Mouse (Mus musculus) limb, embryonic 10.5 days (tissue): ENCODE measurements around the gene Acvr1b. TPM values are rescaled to one million over a fixed set of nuclear protein-coding genes. Genes with fewer than 3 reads are reported as not detected.

Experiments used
- DNase-seq: peaks from one replicate; pipeline ENCODE4 v3.0.0-alpha.2; 2017; ENCODE audit warnings: low spot score
- H3K27ac ChIP-seq: fragments of 300-500 bp; sonication (generic); 2 replicates; pipeline ENCODE4 v1.5.1; 2016; ENCODE audit warnings: mild to moderate bottlenecking
- H3K27me3 ChIP-seq: fragments of 300-500 bp; sonication (generic); 2 replicates; pipeline ENCODE4 v1.6.1; 2016; ENCODE audit warnings: low read depth, mild to moderate bottlenecking; ENCODE audit not compliant: poor library complexity, severe bottlenecking
- H3K36me3 ChIP-seq: fragments of 300-500 bp; sonication (generic); 2 replicates; pipeline ENCODE4 v1.6.1; 2016; ENCODE audit warnings: mild to moderate bottlenecking, moderate library complexity
- H3K4me1 ChIP-seq: fragments of 300-500 bp; sonication (generic); 2 replicates; pipeline ENCODE4 v1.6.1; 2016
- H3K4me3 ChIP-seq: fragments of 300-500 bp; sonication (generic); 2 replicates; pipeline ENCODE4 v1.5.1; 2016; ENCODE audit warnings: mild to moderate bottlenecking, moderate library complexity
- H3K9me3 ChIP-seq: fragments of 300-500 bp; sonication (generic); replicated peaks from 2 replicates; pipeline ENCODE4 v1.6.1; 2016; ENCODE audit warnings: mild to moderate bottlenecking
- WGBS: fragments of 180-500 bp; shearing (Covaris S2); methylation state at CpG from one replicate; pipeline ENCODE4 v1.1.7; 2016; 5-methylcytosine and 5-hydroxymethylcytosine counted together
- polyA plus RNA-seq: library from polyadenylated mRNA; unstranded; fragments of >200 nt; fragmentation: Nextera tagmentation; extraction: Ambion mirVana; gene quantifications from 2 replicates; pipeline ENCODE4 v1.2.1, GENCODE M21; 2016

Gene Acvr1b
- polyA plus RNA-seq, 1 experiment from 2014 or later = 5.7 TPM

- H3K27ac ChIP-seq = peak overlapping the region; percentile 74
- H3K4me1 ChIP-seq = peaks cover 61% of the 10 kb centered on the region
- 12% methylated on average over 12 of the region's 12 CpGs for WGBS
- peaks cover 3% of the 10 kb centered on the region; the same call in 1 of the 2 replicates for H3K27me3 ChIP-seq
- no peak for DNase-seq
- no peaks in the 10 kb centered on the region for H3K9me3 ChIP-seq
- H3K36me3 ChIP-seq = peaks cover 5% of the 10 kb centered on the region; the same call in 1 of the 2 replicates
- no peak overlapping the region for H3K4me3 ChIP-seq
Observed at GRCm38 (mm10) chr15:101139885-101140284, 34.0 kb upstream of the Acvr1b start.

DNA sequence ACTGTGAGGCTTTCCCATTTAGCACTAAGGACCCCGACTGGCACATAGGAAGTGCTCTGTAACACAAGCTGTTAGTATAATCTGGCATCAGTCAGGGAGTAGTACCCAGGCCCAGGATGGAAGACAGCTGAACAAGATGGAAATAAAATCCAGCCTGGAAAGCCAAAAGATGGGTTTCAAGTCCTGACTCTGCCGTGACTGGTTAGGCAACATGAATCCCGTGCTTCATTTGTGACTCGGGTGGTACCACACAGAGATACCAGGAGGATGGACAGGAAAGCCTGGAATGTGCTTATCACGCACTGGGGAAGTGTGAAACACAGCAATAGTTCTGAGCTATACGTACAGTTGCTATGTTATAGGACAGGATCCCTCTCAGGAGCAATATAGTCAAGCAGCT is 33.3 kb upstream of the Acvr1b start:
- Histone ChIP-seq H3K36me3 (peaks cover 5% of the 10 kb centered on the region; the same call in 1 of the 2 replicates), H3K27me3 (peaks cover 3% of the 10 kb centered on the region; the same call in 1 of the 2 replicates), H3K4me1 (peaks cover 61% of the 10 kb centered on the region), H3K4me3 (no peak overlapping the region), H3K9me3 (no peaks in the 10 kb centered on the region), H3K27ac (peak overlapping the region; percentile 74)
- no peak for DNase-seq
- WGBS = 64% methylated on average over 6 of the region's 6 CpGs

GRCm38 (mm10) chr15:101141061-101141541 is 32.8 kb upstream of the Acvr1b start:
- WGBS = 3% methylated on average over 14 of the region's 14 CpGs
- no peaks in the 10 kb centered on the region for H3K9me3 ChIP-seq
- peaks cover 5% of the 10 kb centered on the region; the same call in 1 of the 2 replicates for H3K36me3 ChIP-seq
- DNase-seq = peak; percentile 86
- H3K4me3 ChIP-seq = no peak overlapping the region
- peaks cover 3% of the 10 kb centered on the region; the same call in 1 of the 2 replicates for H3K27me3 ChIP-seq
- H3K27ac ChIP-seq = peak overlapping the region; percentile 74; the same call in 1 of the 2 replicates
- H3K4me1 ChIP-seq = peaks cover 64% of the 10 kb centered on the region

DNA sequence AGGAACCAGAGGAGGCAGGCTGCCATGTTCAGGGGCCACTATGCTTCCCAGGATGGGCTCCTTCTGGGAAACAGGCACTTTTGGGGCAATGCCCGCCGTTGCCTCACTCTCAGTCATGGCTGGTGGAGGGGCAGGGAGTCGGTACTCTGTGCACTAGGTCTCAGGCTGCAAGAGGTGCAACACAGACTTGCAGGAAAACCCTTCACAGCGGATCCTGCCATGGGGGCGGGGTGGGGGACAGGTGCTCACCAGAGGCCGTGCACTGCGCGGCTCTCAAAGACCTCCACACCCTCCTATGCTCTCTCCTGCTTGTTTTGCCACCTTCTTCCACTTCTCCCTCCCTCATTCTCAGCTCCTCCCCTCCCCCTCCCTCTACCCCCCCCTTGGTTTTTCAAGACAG is 31.2 kb upstream of the Acvr1b start:
- H3K36me3 ChIP-seq = no peaks in the 10 kb centered on the region
- peak overlapping the region; percentile 73 for H3K27ac ChIP-seq
- DNase-seq = no peak
- H3K4me3 ChIP-seq = no peak overlapping the region
- H3K9me3 ChIP-seq = no peaks in the 10 kb centered on the region
- peaks cover 76% of the 10 kb centered on the region for H3K4me1 ChIP-seq
- 44% methylated on average over 8 of the region's 8 CpGs for WGBS
- H3K27me3 ChIP-seq = peaks cover 3% of the 10 kb centered on the region; the same call in 1 of the 2 replicates

DNA sequence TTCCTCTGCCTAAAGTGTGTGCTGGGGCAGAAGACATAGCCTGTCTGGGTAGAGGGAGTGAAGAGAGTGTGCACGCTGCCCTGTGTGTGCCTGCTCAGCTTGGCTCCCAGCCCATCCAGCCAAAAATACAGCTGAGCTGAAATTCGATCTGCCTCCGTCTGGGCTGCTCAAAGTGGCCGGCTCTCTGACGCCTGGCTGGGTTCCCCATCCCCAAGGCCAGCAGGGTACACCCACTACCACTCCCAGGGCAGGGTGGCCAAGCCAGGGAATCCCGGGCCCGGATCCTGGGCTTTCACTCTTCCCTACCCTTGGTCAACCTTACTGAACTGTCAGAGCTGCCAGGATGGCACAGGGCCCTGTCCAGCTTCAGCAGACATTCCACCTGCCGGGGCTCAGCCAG is 30.4 kb upstream of the Acvr1b start:
- peak; percentile 68 for DNase-seq
- Histone ChIP-seq H3K9me3 (no peaks in the 10 kb centered on the region), H3K4me1 (peaks cover 84% of the 10 kb centered on the region), H3K4me3 (peak overlapping the region; percentile 29), H3K27me3 (peaks cover 3% of the 10 kb centered on the region; the same call in 1 of the 2 replicates), H3K27ac (peak overlapping the region; percentile 73), H3K36me3 (no peaks in the 10 kb centered on the region)
- 18% methylated on average over 8 of the region's 8 CpGs for WGBS

DNA sequence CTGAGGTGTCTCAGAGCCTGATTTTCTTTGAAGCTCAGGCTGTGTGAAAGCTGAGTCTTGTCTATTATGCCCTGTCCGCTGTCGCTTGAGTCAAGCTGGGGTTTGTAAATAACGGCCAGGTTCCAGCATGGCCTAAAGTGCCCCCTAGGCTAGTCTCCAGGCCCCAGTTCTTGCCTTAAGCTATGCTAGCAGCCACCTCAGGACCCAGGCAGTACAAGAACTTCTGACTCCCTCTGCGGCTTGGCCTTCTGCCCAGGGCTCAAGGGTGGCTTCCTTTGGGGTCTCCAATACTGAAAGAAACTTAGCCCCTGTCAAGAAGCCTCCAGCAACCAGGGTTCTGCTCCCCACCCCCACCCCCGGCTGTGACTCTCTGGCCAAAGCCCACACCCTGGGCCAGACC is 29.7 kb upstream of the Acvr1b start:
- H3K9me3 ChIP-seq = no peaks in the 10 kb centered on the region
- H3K27ac ChIP-seq = peak overlapping the region; percentile 73
- 78% methylated on average over 5 of the region's 5 CpGs for WGBS
- peaks cover 3% of the 10 kb centered on the region; the same call in 1 of the 2 replicates for H3K27me3 ChIP-seq
- H3K4me3 ChIP-seq = no peak overlapping the region
- DNase-seq = no peak
- peaks cover 82% of the 10 kb centered on the region for H3K4me1 ChIP-seq
- no peaks in the 10 kb centered on the region for H3K36me3 ChIP-seq

- Histone ChIP-seq H3K4me3 (no peak overlapping the region), H3K9me3 (no peaks in the 10 kb centered on the region), H3K4me1 (peaks cover 76% of the 10 kb centered on the region), H3K27ac (peak overlapping the region; percentile 73; the same call in 1 of the 2 replicates), H3K36me3 (no peaks in the 10 kb centered on the region), H3K27me3 (no peaks in the 10 kb centered on the region)
- DNase-seq = no peak
- 85% methylated on average over 8 of the region's 8 CpGs for WGBS
Observed at GRCm38 (mm10) chr15:101144779-101145178, 29.1 kb upstream of the Acvr1b start.

DNA sequence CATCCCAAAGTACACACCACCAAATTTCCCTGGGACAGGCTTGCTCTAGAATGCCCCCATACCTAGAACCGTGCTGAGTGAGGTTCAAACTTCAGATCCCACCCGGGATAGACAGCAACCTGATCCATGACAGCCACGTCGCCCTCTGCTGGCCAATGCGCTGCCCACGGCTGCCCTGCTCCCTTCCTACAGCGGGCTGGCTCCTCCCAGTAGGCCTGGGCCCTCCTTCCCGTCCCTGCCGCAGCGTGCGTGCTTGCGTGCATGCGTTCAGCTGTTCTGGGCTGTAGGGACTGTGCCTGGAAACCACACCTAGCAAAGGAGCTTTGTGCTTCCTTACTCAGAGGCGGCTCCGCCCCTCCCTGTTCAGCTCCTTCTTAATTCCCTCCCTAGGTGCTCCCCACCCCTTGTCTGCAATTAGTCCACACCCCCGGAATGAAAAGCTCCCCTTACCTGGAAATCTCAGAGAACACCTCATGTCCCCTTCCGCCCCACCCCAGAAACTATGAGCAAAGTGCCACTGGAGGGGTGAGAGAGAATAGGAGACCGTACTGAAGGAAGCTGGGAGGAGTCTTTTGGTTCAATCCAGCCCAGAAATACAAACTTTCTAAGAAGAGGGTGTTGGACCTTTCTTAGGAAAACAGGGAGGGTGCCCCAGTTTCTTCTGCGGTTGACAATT is 28.3 kb upstream of the Acvr1b start:
- 11% methylated on average over 19 of the region's 19 CpGs for WGBS
- peak overlapping the region; percentile 85 for H3K27ac ChIP-seq
- peak overlapping the region; percentile 37 for H3K4me3 ChIP-seq
- H3K4me1 ChIP-seq = peaks cover 68% of the 10 kb centered on the region
- no peaks in the 10 kb centered on the region for H3K36me3 ChIP-seq
- peak; percentile 97 for DNase-seq
- H3K27me3 ChIP-seq = no peaks in the 10 kb centered on the region
- no peaks in the 10 kb centered on the region for H3K9me3 ChIP-seq

- peak overlapping the region; percentile 85 for H3K27ac ChIP-seq
- peaks cover 60% of the 10 kb centered on the region for H3K4me1 ChIP-seq
- 72% methylated on average over 15 of the region's 15 CpGs for WGBS
- no peak for DNase-seq
- H3K27me3 ChIP-seq = no peaks in the 10 kb centered on the region
- H3K9me3 ChIP-seq = no peaks in the 10 kb centered on the region
- peak overlapping the region; percentile 37; the same call in 1 of the 2 replicates for H3K4me3 ChIP-seq
- H3K36me3 ChIP-seq = no peaks in the 10 kb centered on the region
Observed at GRCm38 (mm10) chr15:101146100-101146965, 27.5 kb upstream of the Acvr1b start.

DNA sequence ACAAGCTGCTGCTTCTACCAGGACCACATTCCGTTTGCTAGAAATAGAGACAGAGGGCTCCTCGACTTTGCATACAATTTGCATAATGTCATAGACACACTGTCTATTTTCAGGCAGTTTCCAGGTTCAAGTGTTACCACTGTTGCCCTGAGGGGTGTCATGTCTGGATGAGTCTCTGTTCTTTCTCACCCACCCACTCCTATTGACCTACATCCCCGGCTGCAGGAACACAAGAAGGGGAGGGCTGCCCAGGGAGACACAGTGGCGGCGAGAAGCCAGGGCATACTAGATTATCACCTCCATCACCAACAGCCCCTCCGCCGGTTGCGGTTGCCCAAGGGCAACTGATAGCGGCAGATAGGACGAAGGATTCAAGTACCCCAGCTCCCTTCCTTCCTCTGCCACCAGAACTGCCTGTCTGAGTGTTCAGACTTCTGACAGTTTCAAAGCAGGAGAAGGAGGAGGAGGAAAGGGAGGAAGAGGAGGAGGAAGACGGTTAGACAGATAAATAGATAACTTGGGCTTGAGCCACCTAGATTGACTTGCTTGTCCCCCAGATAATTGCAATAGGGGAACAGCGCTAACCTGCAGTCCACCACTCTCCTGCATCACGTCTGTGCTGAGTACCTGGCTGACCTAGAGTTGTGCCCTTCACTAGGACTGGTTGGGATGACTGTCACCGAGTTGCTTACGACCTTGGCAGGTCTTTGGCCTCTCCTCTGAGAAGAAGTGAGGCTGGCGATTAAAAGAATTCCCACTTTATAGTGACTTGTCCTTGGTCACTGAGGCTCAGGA is 26.6 kb upstream of the Acvr1b start:
- WGBS = 82% methylated on average over 16 of the region's 16 CpGs
- Histone ChIP-seq H3K27me3 (no peaks in the 10 kb centered on the region), H3K27ac (no peak overlapping the region), H3K9me3 (no peaks in the 10 kb centered on the region), H3K4me3 (no peak overlapping the region), H3K36me3 (no peaks in the 10 kb centered on the region), H3K4me1 (peaks cover 58% of the 10 kb centered on the region)
- DNase-seq = no peak

GRCm38 (mm10) chr15:101147910-101148273 is 26.0 kb upstream of the Acvr1b start:
- no peaks in the 10 kb centered on the region for H3K27me3 ChIP-seq
- no peak overlapping the region for H3K4me3 ChIP-seq
- H3K4me1 ChIP-seq = peaks cover 53% of the 10 kb centered on the region
- DNase-seq = no peak
- WGBS = 42% methylated on average over 6 of the region's 6 CpGs
- H3K9me3 ChIP-seq = no peaks in the 10 kb centered on the region
- no peaks in the 10 kb centered on the region for H3K36me3 ChIP-seq
- no peak overlapping the region; the same call in 1 of the 2 replicates for H3K27ac ChIP-seq

DNA sequence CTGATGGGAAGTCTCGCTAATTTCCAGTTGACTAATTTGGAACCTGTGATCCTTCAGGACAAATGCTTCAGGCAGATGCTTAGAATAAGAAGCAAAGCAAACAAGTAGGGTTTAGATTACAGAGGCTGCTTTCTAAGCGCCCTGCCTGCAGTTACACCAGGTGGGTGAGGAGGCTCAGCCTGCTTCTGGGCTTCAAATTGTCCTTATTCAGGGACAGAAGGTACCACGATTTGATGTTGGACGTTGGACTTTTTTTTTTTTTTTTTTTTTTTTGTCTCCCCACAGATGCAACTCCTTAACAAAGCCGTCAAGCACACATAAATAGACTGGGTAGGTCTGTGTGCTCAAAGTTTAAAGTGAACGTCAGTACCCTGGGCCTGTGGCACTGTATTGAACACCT is 25.3 kb upstream of the Acvr1b start:
- Histone ChIP-seq H3K27me3 (no peaks in the 10 kb centered on the region), H3K4me3 (no peak overlapping the region), H3K9me3 (no peaks in the 10 kb centered on the region), H3K27ac (no peak overlapping the region), H3K4me1 (peaks cover 46% of the 10 kb centered on the region), H3K36me3 (no peaks in the 10 kb centered on the region)
- no peak for DNase-seq
- WGBS = 75% methylated on average over 6 of the region's 6 CpGs
